Mouse (Mus musculus) neural tube, embryonic 11.5 days (tissue): Measurements from ENCODE around the gene Pcbd1. TPM values are rescaled to one million over a fixed set of nuclear protein-coding genes. Genes with fewer than 3 reads are reported as not detected.

Experiments used
- ATAC-seq: fragments of 200-750 bp; cut with Nextera tagmentation; 2 replicates; pipeline ENCODE4 v1.8.0; 2017; ENCODE audit warnings: moderate number of reproducible peaks, mild to moderate bottlenecking, moderate TSS enrichment, moderate library complexity; ENCODE audit not compliant: insufficient read depth, low FRiP score, low TSS enrichment
- DNase-seq: peaks from one replicate; pipeline ENCODE4 v3.0.0-alpha.2; 2015; ENCODE audit warnings: low spot score
- H3K27ac ChIP-seq: fragments of 300-500 bp; sonication (generic); 2 replicates; pipeline ENCODE4 v1.5.1; 2014; ENCODE audit warnings: low read depth, mild to moderate bottlenecking, low read length
- H3K27me3 ChIP-seq: fragments of 300-500 bp; sonication (generic); 2 replicates; pipeline ENCODE4 v1.6.1; 2014; ENCODE audit warnings: mild to moderate bottlenecking, low read length, mixed read lengths; ENCODE audit not compliant: control insufficient read depth, insufficient read depth
- H3K36me3 ChIP-seq: fragments of 300-500 bp; sonication (generic); 2 replicates; pipeline ENCODE4 v1.6.1; 2014; ENCODE audit warnings: mild to moderate bottlenecking, low read length, moderate library complexity, mixed read lengths; ENCODE audit not compliant: control insufficient read depth, insufficient read depth
- H3K4me1 ChIP-seq: fragments of 300-500 bp; sonication (generic); 2 replicates; pipeline ENCODE4 v1.6.1; 2014; ENCODE audit warnings: low read length, mixed read lengths; ENCODE audit not compliant: control insufficient read depth, insufficient read depth
- H3K4me2 ChIP-seq: fragments of 300-500 bp; sonication (generic); 2 replicates; pipeline ENCODE4 v1.6.1; 2014; ENCODE audit warnings: low read depth, mild to moderate bottlenecking, moderate library complexity
- H3K4me3 ChIP-seq: fragments of 300-500 bp; sonication (generic); 2 replicates; pipeline ENCODE4 v1.5.1; 2014; ENCODE audit warnings: low read depth, low read length
- H3K9ac ChIP-seq: fragments of 300-500 bp; sonication (generic); 2 replicates; pipeline ENCODE4 v1.6.1; 2014; ENCODE audit warnings: mild to moderate bottlenecking, low read length
- H3K9me3 ChIP-seq: fragments of 300-500 bp; sonication (generic); 2 replicates; pipeline ENCODE4 v1.6.1; 2016; ENCODE audit warnings: low read length; ENCODE audit not compliant: control insufficient read depth
- WGBS: fragments of 180-500 bp; shearing (Covaris S2); extraction: QIAGEN DNeasy Blood & Tissue Kit; methylation state at CpG from one replicate; pipeline ENCODE4 v1.1.7; 2014; 5-methylcytosine and 5-hydroxymethylcytosine counted together
- polyA plus RNA-seq: library from polyadenylated mRNA; unstranded; fragments of >200 nt; fragmentation: Nextera tagmentation; extraction: Ambion mirVana; gene quantifications from 2 replicates; pipeline ENCODE4 v1.2.1, GENCODE M21; 2014

Gene Pcbd1
- polyA plus RNA-seq, 1 experiment from 2014 or later: 26.1 TPM

GRCm38 (mm10) chr10:61124462-61124861 lies 35.3 kb downstream of the Pcbd1 start:
- Histone ChIP-seq H3K4me2 (no peak overlapping the region), H3K27ac (no peak overlapping the region), H3K9me3 (no peaks in the 10 kb centered on the region), H3K9ac (no peak overlapping the region), H3K36me3 (no peaks in the 10 kb centered on the region), H3K4me3 (no peak overlapping the region), H3K4me1 (no peaks in the 10 kb centered on the region), H3K27me3 (no peaks in the 10 kb centered on the region)
- no peak for ATAC-seq
- no peak for DNase-seq
- 94% methylated on average over 2 of the region's 2 CpGs for WGBS

- DNase-seq (no peak), ATAC-seq (no peak)
- no peaks in the 10 kb centered on the region for H3K9me3 ChIP-seq
- 89% methylated on average over 1 of the region's 1 CpGs for WGBS
- no peaks in the 10 kb centered on the region for H3K4me1 ChIP-seq
- no peaks in the 10 kb centered on the region for H3K27me3 ChIP-seq
- no peak overlapping the region for H3K9ac ChIP-seq
- no peaks in the 10 kb centered on the region for H3K36me3 ChIP-seq
- H3K27ac ChIP-seq: no peak overlapping the region
- H3K4me3 ChIP-seq: no peak overlapping the region
- no peak overlapping the region for H3K4me2 ChIP-seq
Observed at GRCm38 (mm10) chr10:61128701-61129365, 39.7 kb downstream of the Pcbd1 start.

- ATAC-seq (no peak), DNase-seq (no peak)
- H3K9ac ChIP-seq: no peak overlapping the region
- H3K4me3 ChIP-seq: no peak overlapping the region
- no peaks in the 10 kb centered on the region for H3K4me1 ChIP-seq
- H3K4me2 ChIP-seq: no peak overlapping the region
- no peaks in the 10 kb centered on the region for H3K27me3 ChIP-seq
- H3K27ac ChIP-seq: no peak overlapping the region
- no peaks in the 10 kb centered on the region for H3K36me3 ChIP-seq
- H3K9me3 ChIP-seq: no peaks in the 10 kb centered on the region
- 83% methylated on average over 3 of the region's 3 CpGs for WGBS
Observed at GRCm38 (mm10) chr10:61130959-61131358, 41.8 kb downstream of the Pcbd1 start.

GRCm38 (mm10) chr10:61134041-61134440 lies 44.9 kb downstream of the Pcbd1 start:
- Histone ChIP-seq H3K36me3 (no peaks in the 10 kb centered on the region), H3K27me3 (no peaks in the 10 kb centered on the region), H3K9me3 (no peaks in the 10 kb centered on the region), H3K4me1 (no peaks in the 10 kb centered on the region), H3K27ac (no peak overlapping the region), H3K4me3 (no peak overlapping the region), H3K4me2 (no peak overlapping the region), H3K9ac (no peak overlapping the region)
- DNase-seq (no peak), ATAC-seq (no peak)
- WGBS: 86% methylated on average over 4 of the region's 4 CpGs

- DNase-seq (no peak), ATAC-seq (no peak)
- H3K27me3 ChIP-seq: no peaks in the 10 kb centered on the region
- no peak overlapping the region for H3K9ac ChIP-seq
- WGBS: 68% methylated on average over 3 of the region's 3 CpGs
- no peaks in the 10 kb centered on the region for H3K9me3 ChIP-seq
- no peaks in the 10 kb centered on the region for H3K4me1 ChIP-seq
- H3K36me3 ChIP-seq: no peaks in the 10 kb centered on the region
- no peak overlapping the region for H3K4me2 ChIP-seq
- no peak overlapping the region for H3K4me3 ChIP-seq
- H3K27ac ChIP-seq: no peak overlapping the region
Observed at GRCm38 (mm10) chr10:61135226-61135839, 46.2 kb downstream of the Pcbd1 start.

GRCm38 (mm10) chr10:61137567-61137966 lies 48.4 kb downstream of the Pcbd1 start:
- no peak for ATAC-seq
- Histone ChIP-seq H3K27ac (no peak overlapping the region), H3K4me2 (no peak overlapping the region), H3K9ac (no peak overlapping the region), H3K4me1 (no peaks in the 10 kb centered on the region), H3K27me3 (no peaks in the 10 kb centered on the region), H3K9me3 (no peaks in the 10 kb centered on the region), H3K36me3 (no peaks in the 10 kb centered on the region), H3K4me3 (no peak overlapping the region)
- WGBS: 78% methylated on average over 1 of the region's 1 CpGs
- no peak for DNase-seq

- Histone ChIP-seq H3K4me1 (0 out of 2 replicates have a peak, but pooled peaks cover 2% of the 10 kb centered on the region), H3K9ac (no peak overlapping the region), H3K4me3 (no peak overlapping the region), H3K27me3 (no peaks in the 10 kb centered on the region), H3K9me3 (no peaks in the 10 kb centered on the region), H3K27ac (no peak overlapping the region), H3K36me3 (no peaks in the 10 kb centered on the region), H3K4me2 (no peak overlapping the region)
- 92% methylated on average over 2 of the region's 2 CpGs for WGBS
- ATAC-seq: no peak
- no peak for DNase-seq
Observed at GRCm38 (mm10) chr10:61143343-61143742, 54.2 kb downstream of the Pcbd1 start.
